Mouse (Mus musculus) cerebellum, adult 2 months (tissue): ENCODE measurements at regions not wholly inside any gene's neighbourhood (a gene's known extent, or its start where the extent isn't known, plus 50 kb on each side); places are given as distances from the start of the nearest gene placed in this dataset.

Experiments used
- CTCF ChIP-seq: fragments of 200-500 bp; IDR thresholded peaks from 2 replicates; pipeline ENCODE4 v1.5.1; 2011; ENCODE audit warnings: low read depth, mild to moderate bottlenecking, control low read depth, low read length, moderate library complexity, borderline replicate concordance; ENCODE audit not compliant: insufficient read depth
- POLR2A ChIP-seq: fragments of 200-500 bp; IDR thresholded peaks from 2 replicates; pipeline ENCODE4 v1.6.1; 2011; ENCODE audit warnings: low read length, control low read depth, borderline replicate concordance; ENCODE audit not compliant: insufficient read depth

GRCm38 (mm10) chr14:61696886-61697554 lies 89.8 kb downstream of the Kcnrg start:
- TF ChIP-seq POLR2A (no peak), CTCF (no peak)
